19 mouse cellular contexts compared by ENCODE assay signal in genomic region chr10:80838346-80838912, GRCm38 (mm10). TPM values are rescaled to one million over a fixed set of nuclear protein-coding genes. Genes with fewer than 3 reads are reported as not detected.
DNase-seq lines count a peak whose midpoint lies in the region; ATAC-seq lines count a peak whose summit lies in the region.
"Had no signal": no experiment of that assay in that cellular context is flagged by ENCODE, and none has a peak within 500 bp of the region (broad histone marks: within the 10 kb centered on the region; RNA-seq: fewer than 3 reads in every experiment).

No protein-coding gene starts in this region.

- peaks cover 90% of the 10 kb centered on the region for H3K27me3 ChIP-seq in heart, embryonic 13.5 days (replicated peaks)

- peak overlapping the region; percentile 22; the same call in 1 of the 2 replicates for H3K4me2 ChIP-seq in heart, embryonic 13.5 days
- H3K4me2 ChIP-seq: embryonic facial prominence, embryonic 12.5 days; hindbrain, embryonic 13.5 days; liver, embryonic 11.5 days; neural tube, embryonic 13.5 days had no signal

- intact Hi-C loops in heart, postnatal 14 days (cut with DNase I), result no loop called here

- DNase-seq in cerebellum, adult 8-10 months, result peak; percentile 41
- no peak for DNase-seq in cerebellum, adult 11-12 months
- no peak for DNase-seq in heart, postnatal 14 days
- DNase-seq in 3T3-L1 (ENCODE audit: low read depth, low spot score), result peak; percentile 63
- peak; percentile 55 for DNase-seq in adrenal gland, postnatal 14 days
- no peak for DNase-seq in urinary bladder, adult 2 months (ENCODE audit: low spot score)
- DNase-seq in left cerebral cortex, adult 9 months (ENCODE audit: low spot score in 2 of 2), result no peak
- DNase-seq: kidney, adult 9 months; kidney, postnatal 36 days; lung, adult 2 months; lung, postnatal 36 days; right cerebral cortex, postnatal 14 days had no signal

- H3K27ac ChIP-seq in heart, embryonic 13.5 days (replicated peaks), result peak overlapping the region; percentile 81
- H3K27ac ChIP-seq: embryonic facial prominence, embryonic 12.5 days; hindbrain, embryonic 13.5 days; neural tube, embryonic 13.5 days had no signal

- ATAC-seq in heart, embryonic 13.5 days (ENCODE audit: extremely low read depth, insufficient number of reproducible peaks, low FRiP score, low TSS enrichment), result no peak

- H3K9me3 ChIP-seq in heart, embryonic 13.5 days, result peaks cover 5% of the 10 kb centered on the region; the same call in 1 of the 2 replicates
- H3K9me3 ChIP-seq: hindbrain, embryonic 13.5 days; neural tube, embryonic 13.5 days had no signal

- WGBS in heart, embryonic 13.5 days, result 41% methylated on average over 2 of the region's 2 CpGs

- H3K9ac ChIP-seq in heart, embryonic 13.5 days, result peak overlapping the region; percentile 28
- H3K9ac ChIP-seq: embryonic facial prominence, embryonic 12.5 days; neural tube, embryonic 13.5 days had no signal

- H3K4me1 ChIP-seq in heart, embryonic 13.5 days, result peaks cover 36% of the 10 kb centered on the region

- H3K4me3 ChIP-seq in heart, embryonic 13.5 days, result no peak overlapping the region
- H3K4me3 ChIP-seq: embryonic facial prominence, embryonic 12.5 days; hindbrain, embryonic 13.5 days; neural tube, embryonic 13.5 days had no signal

- no peaks in the 10 kb centered on the region for H3K36me3 ChIP-seq in heart, embryonic 13.5 days
- H3K36me3 ChIP-seq: embryonic facial prominence, embryonic 12.5 days had no signal

RNA-seq across cellular contexts. Expression of gene Lingo3, which starts 5.4 kb away (rescaled TPM):
- 0.16 and 0.34 TPM in 2 replicates for polyA plus RNA-seq in heart, embryonic 13.5 days (2015; fragmentation: Nextera tagmentation; extraction: Ambion mirVana)
- total RNA-seq in heart, postnatal 14 days (2021), result 1 to 10 TPM; 4.2 to 5.7 TPM
- 1.0 and 1.2 TPM in 2 replicates for total RNA-seq in adrenal gland, postnatal 14 days (2021)
- not detected in 2 replicates for polyA plus RNA-seq in urinary bladder, adult 2 months (2012; rRNA removed)
- total RNA-seq: monocyte, adult 5-6 weeks had no signal

RNA-seq across cellular contexts. Expression of gene Oaz1, which starts 12.0 kb away (rescaled TPM):
- 2,053 and 2,109 TPM in 2 replicates for polyA plus RNA-seq in heart, embryonic 13.5 days (2015; fragmentation: Nextera tagmentation; extraction: Ambion mirVana)
- 100 to 1,000 TPM; 893 to 962 TPM for total RNA-seq in heart, postnatal 14 days (2021)
- total RNA-seq in adrenal gland, postnatal 14 days (2021), result 734 and 741 TPM in 2 replicates
- 566 and 709 TPM in 2 replicates for polyA plus RNA-seq in urinary bladder, adult 2 months (2012; rRNA removed)

RNA-seq across cellular contexts. Expression of gene Lsm7, which starts 16.6 kb away (rescaled TPM):
- 157 and 171 TPM in 2 replicates for polyA plus RNA-seq in heart, embryonic 13.5 days (2015; fragmentation: Nextera tagmentation; extraction: Ambion mirVana)
- 10 to 100 TPM; 21.3 to 28.3 TPM for total RNA-seq in heart, postnatal 14 days (2021)
- 35.1 and 43.3 TPM in 2 replicates for total RNA-seq in adrenal gland, postnatal 14 days (2021)
- 117 and 147 TPM in 2 replicates for polyA plus RNA-seq in urinary bladder, adult 2 months (2012; rRNA removed)

RNA-seq across cellular contexts. Expression of gene Sppl2b, which starts 16.6 kb away (rescaled TPM):
- 27.7 and 28.5 TPM in 2 replicates for polyA plus RNA-seq in heart, embryonic 13.5 days (2015; fragmentation: Nextera tagmentation; extraction: Ambion mirVana)
- total RNA-seq in heart, postnatal 14 days (2021), result 10 to 100 TPM; 26.6 to 28.5 TPM
- total RNA-seq in adrenal gland, postnatal 14 days (2021), result 30.5 and 33.0 TPM in 2 replicates
- 33.0 and 37.4 TPM in 2 replicates for polyA plus RNA-seq in urinary bladder, adult 2 months (2012; rRNA removed)

RNA-seq across cellular contexts. Expression of gene Jsrp1, which starts 25.1 kb away (rescaled TPM):
- 5.7 and 5.9 TPM in 2 replicates for polyA plus RNA-seq in heart, embryonic 13.5 days (2015; fragmentation: Nextera tagmentation; extraction: Ambion mirVana)
- total RNA-seq in heart, postnatal 14 days (2021), result not detected
- 2.8 and 3.1 TPM in 2 replicates for total RNA-seq in adrenal gland, postnatal 14 days (2021)
- polyA plus RNA-seq in urinary bladder, adult 2 months (2012; rRNA removed), result 1.0 and 1.3 TPM in 2 replicates
- total RNA-seq: monocyte, adult 5-6 weeks had no signal
- polyA plus RNA-seq: spleen, adult 2 months had no signal

Comparison
In these comparisons a context has a peak if more than half of its experiments do, and no peak if none do; other contexts are left out.
1. DNase-seq: peak in cerebellum, adult 8-10 months (single experiment), 3T3-L1 (single experiment) and adrenal gland, postnatal 14 days (single experiment); none in cerebellum, adult 11-12 months (single experiment), heart, postnatal 14 days (0 of 2), urinary bladder, adult 2 months (single experiment) and left cerebral cortex, adult 9 months (0 of 2).